Mouse (Mus musculus) erythroblast, adult 5-6 weeks (primary cell): Measurements from ENCODE around the gene Olfr1013. TPM values are rescaled to one million over a fixed set of nuclear protein-coding genes. Genes with fewer than 3 reads are reported as not detected.

ENCODE experiments used
- ATAC-seq: replicated peaks from 2 replicates; pipeline ENCODE4 v1.8.0; 2016; ENCODE audit warnings: moderate number of reproducible peaks, mild to moderate bottlenecking, moderate TSS enrichment, inconsistent platforms; ENCODE audit not compliant: poor library complexity, low FRiP score, severe bottlenecking
- total RNA-seq, 2 experiments: library from RNA; stranded (forward) in 1 of 2; stranded (reverse) in 1 of 2; fragments of 150-400 nt in 1 of 2; fragments of 200-764, 138-1000 nt in 1 of 2; gene quantifications; 2 replicates each; pipeline versions ENCODE4 v1.2.3 to v1.2.4; 2015 to 2017; ENCODE audit warnings: low replicate concordance in 2 of 2

The Olfr1013 gene
- total RNA-seq (2015; ENCODE audit: low replicate concordance) (not detected in 2 replicates), total RNA-seq (2017; ENCODE audit: low replicate concordance) (not detected in 2 replicates)

- no peak for ATAC-seq
These were observed at the start of gene Olfr1013 for GRCm38 (mm10) chr2:85766798-85767197. Gene Olfr1013 (plus strand): TSS chr2:85767098.

- no peak for ATAC-seq
These were observed 41.1 kb upstream of the Olfr1013 start for GRCm38 (mm10) chr2:85725793-85726192.

GRCm38 (mm10) chr2:85753822-85754221 lies 13.1 kb upstream of the Olfr1013 start:
- ATAC-seq: no peak

- no peak for ATAC-seq
These were observed 4.2 kb upstream of the Olfr1013 start, which contains the start of gene Olfr1012 for GRCm38 (mm10) chr2:85762666-85763065. Gene Olfr1012 (minus strand): TSS chr2:85762766.

GRCm38 (mm10) chr2:85772413-85772812 lies 5.5 kb downstream of the Olfr1013 start, which contains the start of gene Olfr1014:
Gene Olfr1014 (plus strand): TSS chr2:85772713.
- ATAC-seq: no peak

GRCm38 (mm10) chr2:85781717-85782116 lies 14.8 kb downstream of the Olfr1013 start, which contains the start of gene Olfr1015:
Gene Olfr1015 (plus strand): TSS chr2:85782017.
- no peak for ATAC-seq

- no peak for ATAC-seq
These were observed 25.4 kb downstream of the Olfr1013 start for GRCm38 (mm10) chr2:85792331-85792730.

- no peak for ATAC-seq
These were observed 35.5 kb downstream of the Olfr1013 start, which contains the start of gene Olfr1016 for GRCm38 (mm10) chr2:85802444-85802843. Gene Olfr1016 (minus strand): TSS chr2:85802544.

- ATAC-seq: no peak
These were observed 37.6 kb downstream of the Olfr1013 start for GRCm38 (mm10) chr2:85804501-85804900.

- no peak for ATAC-seq
These were observed 51.3 kb downstream of the Olfr1013 start, which contains the start of gene Olfr1018 for GRCm38 (mm10) chr2:85818179-85818578. Gene Olfr1018 (plus strand): TSS chr2:85818479.

Other genes starting within 250 kb of the Olfr1013 start
- gene 4833423E24Rik, start 248.1 kb upstream of the Olfr1013 start, total RNA-seq (2015; ENCODE audit: low replicate concordance): not detected in 2 replicates
- gene 4833423E24Rik, start 248.1 kb upstream of the Olfr1013 start, total RNA-seq (2017; ENCODE audit: low replicate concordance): not detected in 2 replicates
- gene Olfr996, start 187.9 kb upstream of the Olfr1013 start, total RNA-seq (2015; ENCODE audit: low replicate concordance): not detected in 2 replicates
- not detected in 2 replicates for gene Olfr996, start 187.9 kb upstream of the Olfr1013 start, total RNA-seq (2017; ENCODE audit: low replicate concordance)
- not detected in 2 replicates for gene Olfr998, start 178.2 kb upstream of the Olfr1013 start, total RNA-seq (2015; ENCODE audit: low replicate concordance)
- not detected in 2 replicates for gene Olfr998, start 178.2 kb upstream of the Olfr1013 start, total RNA-seq (2017; ENCODE audit: low replicate concordance)
- not detected in 2 replicates for gene Olfr1000, start 155.2 kb upstream of the Olfr1013 start, total RNA-seq (2015; ENCODE audit: low replicate concordance)
- not detected in 2 replicates for gene Olfr1000, start 155.2 kb upstream of the Olfr1013 start, total RNA-seq (2017; ENCODE audit: low replicate concordance)
- gene Olfr1002, start 116.4 kb upstream of the Olfr1013 start, total RNA-seq (2015; ENCODE audit: low replicate concordance): not detected in 2 replicates
- gene Olfr1002, start 116.4 kb upstream of the Olfr1013 start, total RNA-seq (2017; ENCODE audit: low replicate concordance): not detected in 2 replicates
- not detected in 2 replicates for gene Olfr154, start 102.6 kb upstream of the Olfr1013 start, total RNA-seq (2015; ENCODE audit: low replicate concordance)
- gene Olfr154, start 102.6 kb upstream of the Olfr1013 start, total RNA-seq (2017; ENCODE audit: low replicate concordance): not detected in 2 replicates
- gene Olfr1006, start 88.3 kb upstream of the Olfr1013 start, total RNA-seq (2015; ENCODE audit: low replicate concordance): not detected in 2 replicates
- not detected in 2 replicates for gene Olfr1006, start 88.3 kb upstream of the Olfr1013 start, total RNA-seq (2017; ENCODE audit: low replicate concordance)
- not detected in 2 replicates for gene Olfr1008, start 77.7 kb upstream of the Olfr1013 start, total RNA-seq (2015; ENCODE audit: low replicate concordance)
- not detected in 2 replicates for gene Olfr1008, start 77.7 kb upstream of the Olfr1013 start, total RNA-seq (2017; ENCODE audit: low replicate concordance)
- not detected in 2 replicates for gene Olfr1009, start 51.7 kb upstream of the Olfr1013 start, total RNA-seq (2015; ENCODE audit: low replicate concordance)
- not detected in 2 replicates for gene Olfr1009, start 51.7 kb upstream of the Olfr1013 start, total RNA-seq (2017; ENCODE audit: low replicate concordance)
- not detected in 2 replicates for gene Olfr1012, start 4.3 kb upstream of the Olfr1013 start, total RNA-seq (2015; ENCODE audit: low replicate concordance)
- gene Olfr1012, start 4.3 kb upstream of the Olfr1013 start, total RNA-seq (2017; ENCODE audit: low replicate concordance): not detected in 2 replicates
- gene Olfr1014, start 5.6 kb downstream of the Olfr1013 start, total RNA-seq (2015; ENCODE audit: low replicate concordance): not detected in 2 replicates
- not detected in 2 replicates for gene Olfr1014, start 5.6 kb downstream of the Olfr1013 start, total RNA-seq (2017; ENCODE audit: low replicate concordance)
- not detected in 2 replicates for gene Olfr1015, start 14.9 kb downstream of the Olfr1013 start, total RNA-seq (2015; ENCODE audit: low replicate concordance)
- 1.1 TPM in 1 of 2 replicates, not detected in the other for gene Olfr1015, start 14.9 kb downstream of the Olfr1013 start, total RNA-seq (2017; ENCODE audit: low replicate concordance)
- gene Olfr1016, start 35.4 kb downstream of the Olfr1013 start, total RNA-seq (2015; ENCODE audit: low replicate concordance): not detected in 2 replicates
- gene Olfr1016, start 35.4 kb downstream of the Olfr1013 start, total RNA-seq (2017; ENCODE audit: low replicate concordance): 1.4 TPM in 1 of 2 replicates, not detected in the other
- not detected in 2 replicates for gene Olfr1018, start 51.4 kb downstream of the Olfr1013 start, total RNA-seq (2015; ENCODE audit: low replicate concordance)
- gene Olfr1018, start 51.4 kb downstream of the Olfr1013 start, total RNA-seq (2017; ENCODE audit: low replicate concordance): not detected in 2 replicates
- not detected in 2 replicates for gene Olfr1019, start 78.4 kb downstream of the Olfr1013 start, total RNA-seq (2015; ENCODE audit: low replicate concordance)
- gene Olfr1019, start 78.4 kb downstream of the Olfr1013 start, total RNA-seq (2017; ENCODE audit: low replicate concordance): not detected in 2 replicates
- not detected in 2 replicates for gene Olfr1020, start 79.9 kb downstream of the Olfr1013 start, total RNA-seq (2015; ENCODE audit: low replicate concordance)
- not detected in 2 replicates for gene Olfr1020, start 79.9 kb downstream of the Olfr1013 start, total RNA-seq (2017; ENCODE audit: low replicate concordance)
- gene Olfr1022, start 101.5 kb downstream of the Olfr1013 start, total RNA-seq (2015; ENCODE audit: low replicate concordance): not detected in 2 replicates
- gene Olfr1022, start 101.5 kb downstream of the Olfr1013 start, total RNA-seq (2017; ENCODE audit: low replicate concordance): not detected in 2 replicates
- gene Olfr1023, start 118.5 kb downstream of the Olfr1013 start, total RNA-seq (2015; ENCODE audit: low replicate concordance): not detected in 2 replicates
- gene Olfr1023, start 118.5 kb downstream of the Olfr1013 start, total RNA-seq (2017; ENCODE audit: low replicate concordance): not detected in 2 replicates
- gene Olfr1024, start 138.0 kb downstream of the Olfr1013 start, total RNA-seq (2015; ENCODE audit: low replicate concordance): not detected in 2 replicates
- gene Olfr1024, start 138.0 kb downstream of the Olfr1013 start, total RNA-seq (2017; ENCODE audit: low replicate concordance): not detected in 2 replicates
- gene Olfr1025-ps1, start 148.1 kb downstream of the Olfr1013 start, total RNA-seq (2015; ENCODE audit: low replicate concordance): not detected in 2 replicates
- not detected in 2 replicates for gene Olfr1025-ps1, start 148.1 kb downstream of the Olfr1013 start, total RNA-seq (2017; ENCODE audit: low replicate concordance)
- gene Olfr1026, start 154.5 kb downstream of the Olfr1013 start, total RNA-seq (2015; ENCODE audit: low replicate concordance): not detected in 2 replicates
- not detected in 2 replicates for gene Olfr1026, start 154.5 kb downstream of the Olfr1013 start, total RNA-seq (2017; ENCODE audit: low replicate concordance)
- not detected in 2 replicates for gene Olfr1028, start 183.3 kb downstream of the Olfr1013 start, total RNA-seq (2015; ENCODE audit: low replicate concordance)
- gene Olfr1028, start 183.3 kb downstream of the Olfr1013 start, total RNA-seq (2017; ENCODE audit: low replicate concordance): 0.42 TPM in 1 of 2 replicates, not detected in the other
- gene Olfr1029, start 206.8 kb downstream of the Olfr1013 start, total RNA-seq (2015; ENCODE audit: low replicate concordance): not detected in 2 replicates
- gene Olfr1029, start 206.8 kb downstream of the Olfr1013 start, total RNA-seq (2017; ENCODE audit: low replicate concordance): not detected in 2 replicates
- gene Olfr1030, start 212.2 kb downstream of the Olfr1013 start, total RNA-seq (2015; ENCODE audit: low replicate concordance): not detected in 2 replicates
- not detected in 2 replicates for gene Olfr1030, start 212.2 kb downstream of the Olfr1013 start, total RNA-seq (2017; ENCODE audit: low replicate concordance)
- gene Olfr1031, start 223.2 kb downstream of the Olfr1013 start, total RNA-seq (2015; ENCODE audit: low replicate concordance): not detected in 2 replicates
- not detected in 2 replicates for gene Olfr1031, start 223.2 kb downstream of the Olfr1013 start, total RNA-seq (2017; ENCODE audit: low replicate concordance)
- not detected in 2 replicates for gene Olfr1032, start 238.4 kb downstream of the Olfr1013 start, total RNA-seq (2015; ENCODE audit: low replicate concordance)
- gene Olfr1032, start 238.4 kb downstream of the Olfr1013 start, total RNA-seq (2017; ENCODE audit: low replicate concordance): not detected in 2 replicates